Mouse (Mus musculus) bone marrow, adult 2 months (tissue): ENCODE data around the gene Proser2. TPM values are rescaled to one million over a fixed set of nuclear protein-coding genes. Genes with fewer than 3 reads are reported as not detected.

Experiments
- H3K27ac ChIP-seq: fragments of 200-500 bp; 2 replicates; pipeline ENCODE4 v1.5.1; 2012; ENCODE audit warnings: low read depth, mild to moderate bottlenecking, control low read depth, inconsistent platforms, low read length; ENCODE audit not compliant: control insufficient read depth, poor library complexity, insufficient read depth
- H3K4me1 ChIP-seq: fragments of 200-500 bp; 2 replicates; pipeline ENCODE4 v1.6.1; 2011; ENCODE audit warnings: low read length; ENCODE audit not compliant: control insufficient read depth, insufficient read depth
- H3K4me3 ChIP-seq: fragments of 200-500 bp; replicated peaks from 2 replicates; pipeline ENCODE3; 2011; ENCODE audit warnings: mild to moderate bottlenecking, low read depth, low read length, control low read depth; ENCODE audit not compliant: control insufficient read depth
- CTCF ChIP-seq: fragments of 200-500 bp; IDR thresholded peaks from 2 replicates; pipeline ENCODE4 v1.5.1; 2011; ENCODE audit warnings: low read length, control low read depth; ENCODE audit not compliant: control insufficient read depth, insufficient read depth
- POLR2A ChIP-seq: fragments of 200-500 bp; IDR thresholded peaks from 2 replicates; pipeline ENCODE4 v1.6.1; 2011; ENCODE audit warnings: low read depth, mild to moderate bottlenecking, control low read depth, low read length, borderline replicate concordance; ENCODE audit not compliant: control insufficient read depth
- WGBS: fragments of 180-500 bp; shearing (Covaris S2); methylation state at CpG from one replicate; pipeline ENCODE4 v1.1.7; 2018; 5-methylcytosine and 5-hydroxymethylcytosine counted together
- polyA plus RNA-seq: library from polyadenylated mRNA; stranded (reverse); fragments of >200 nt; gene quantifications from 2 replicates; pipeline ENCODE4 v1.2.4, GENCODE M21; 2011; ENCODE audit warnings: low replicate concordance; ENCODE audit not compliant: missing spikeins, insufficient read depth, insufficient read length

Gene Proser2
- polyA plus RNA-seq, 1 experiment: 7.2 TPM

GRCm38 (mm10) chr2:6074891-6075529 is 55.0 kb downstream of the Proser2 start:
- Histone ChIP-seq H3K27ac (no peak overlapping the region), H3K4me3 (no peak overlapping the region), H3K4me1 (peaks cover 1% of the 10 kb centered on the region; the same call in 1 of the 2 replicates)
- WGBS: 76% methylated on average over 10 of the region's 10 CpGs
- TF ChIP-seq POLR2A (no peak), CTCF (no peak)

- Histone ChIP-seq H3K4me1 (peaks cover 1% of the 10 kb centered on the region; the same call in 1 of the 2 replicates), H3K27ac (no peak overlapping the region), H3K4me3 (no peak overlapping the region)
- 84% methylated on average over 7 of the region's 7 CpGs for WGBS
- TF ChIP-seq CTCF (no peak), POLR2A (no peak)
Observed at GRCm38 (mm10) chr2:6072685-6073260, 57.2 kb downstream of the Proser2 start.

GRCm38 (mm10) chr2:6071598-6072440 is 58.2 kb downstream of the Proser2 start:
- H3K27ac ChIP-seq: no peak overlapping the region
- WGBS: 51% methylated on average over 11 of the region's 11 CpGs

GRCm38 (mm10) chr2:6070925-6071324 is 59.1 kb downstream of the Proser2 start:
- WGBS: 61% methylated on average over 11 of the region's 11 CpGs
- Histone ChIP-seq H3K4me1 (peaks cover 1% of the 10 kb centered on the region; the same call in 1 of the 2 replicates), H3K4me3 (no peak overlapping the region), H3K27ac (no peak overlapping the region)
- no peak for TF ChIP-seq POLR2A

More at GRCm38 (mm10) chr2:6071598-6072440, 58.2 kb downstream of the Proser2 start:
- no peak for TF ChIP-seq CTCF
- no peak for TF ChIP-seq POLR2A
- Histone ChIP-seq H3K4me1 (peaks cover 1% of the 10 kb centered on the region; the same call in 1 of the 2 replicates), H3K4me3 (no peak overlapping the region)

GRCm38 (mm10) chr2:6067341-6067740 is 62.7 kb downstream of the Proser2 start:
- TF ChIP-seq CTCF (no peak), POLR2A (no peak)
- 85% methylated on average over 6 of the region's 6 CpGs for WGBS
- Histone ChIP-seq H3K27ac (no peak overlapping the region), H3K4me1 (peaks cover 1% of the 10 kb centered on the region; the same call in 1 of the 2 replicates), H3K4me3 (no peak overlapping the region)

- TF ChIP-seq CTCF (no peak), POLR2A (no peak)
- Histone ChIP-seq H3K4me1 (no peaks in the 10 kb centered on the region), H3K4me3 (no peak overlapping the region), H3K27ac (no peak overlapping the region)
- WGBS: 82% methylated on average over 10 of the region's 10 CpGs
Observed at GRCm38 (mm10) chr2:6060071-6060804, 69.8 kb downstream of the Proser2 start.

- WGBS: 93% methylated on average over 2 of the region's 2 CpGs
- no peaks in the 10 kb centered on the region for H3K4me1 ChIP-seq
- no peak for TF ChIP-seq CTCF
- TF ChIP-seq POLR2A: no peak
Observed at GRCm38 (mm10) chr2:6059291-6059690, 70.7 kb downstream of the Proser2 start.

More at GRCm38 (mm10) chr2:6059291-6059690, 70.7 kb downstream of the Proser2 start:
- H3K27ac ChIP-seq: no peak overlapping the region
- no peak overlapping the region for H3K4me3 ChIP-seq
